Mouse (Mus musculus) forebrain, embryonic 14.5 days (tissue): ENCODE results near the gene St3gal6. TPM values are rescaled to one million over a fixed set of nuclear protein-coding genes. Genes with fewer than 3 reads are reported as not detected.

ENCODE experiments used
- ATAC-seq: fragments of 200-750 bp; cut with Nextera tagmentation; 2 replicates; pipeline ENCODE4 v1.8.0; 2017; ENCODE audit warnings: mild to moderate bottlenecking, moderate library complexity
- DNase-seq: peaks from one replicate; pipeline ENCODE4 v3.0.0-alpha.2; 2015; ENCODE audit warnings: low spot score
- H3K27ac ChIP-seq: fragments of 300-500 bp; sonication (generic); 2 replicates; pipeline ENCODE4 v1.5.1; 2014; ENCODE audit warnings: low read depth, mild to moderate bottlenecking, control low read depth, low read length, moderate library complexity
- H3K27me3 ChIP-seq: fragments of 300-500 bp; sonication (generic); replicated peaks from 2 replicates; pipeline ENCODE4 v1.6.1; 2014; ENCODE audit warnings: low read length, control low read depth, mixed read lengths; ENCODE audit not compliant: control insufficient read depth, insufficient read depth
- H3K36me3 ChIP-seq: fragments of 300-500 bp; sonication (generic); 2 replicates; pipeline ENCODE4 v1.6.1; 2014; ENCODE audit warnings: low read length, control low read depth; ENCODE audit not compliant: control insufficient read depth, insufficient read depth
- H3K4me1 ChIP-seq: fragments of 300-500 bp; sonication (generic); 2 replicates; pipeline ENCODE4 v1.6.1; 2014; ENCODE audit warnings: antibody characterized with exemption, low read length, control low read depth; ENCODE audit not compliant: control insufficient read depth, insufficient read depth
- H3K4me2 ChIP-seq: fragments of 300-500 bp; sonication (generic); 2 replicates; pipeline ENCODE4 v1.6.1; 2014; ENCODE audit warnings: mild to moderate bottlenecking, control low read depth, low read length
- H3K4me3 ChIP-seq: fragments of 300-500 bp; sonication (generic); 2 replicates; pipeline ENCODE4 v1.5.1; 2014; ENCODE audit warnings: low read depth, low read length, control low read depth
- H3K9ac ChIP-seq: fragments of 300-500 bp; sonication (generic); 2 replicates; pipeline ENCODE4 v1.6.1; 2014; ENCODE audit warnings: mild to moderate bottlenecking, low read length, control low read depth, moderate library complexity
- H3K9me3 ChIP-seq: fragments of 300-500 bp; sonication (generic); replicated peaks from 2 replicates; pipeline ENCODE4 v1.6.1; 2016; ENCODE audit warnings: low read length, control low read depth, mixed read lengths; ENCODE audit not compliant: control insufficient read depth
- whole genome bisulfite sequencing: fragments of 180-500 bp; shearing (Covaris S2); extraction: QIAGEN DNeasy Blood & Tissue Kit; methylation state at CpG from one replicate; pipeline ENCODE4 v1.1.7; 2014; 5-methylcytosine and 5-hydroxymethylcytosine counted together
- polyA plus RNA-seq: library from polyadenylated mRNA; unstranded; fragments of >200 nt; fragmentation: Nextera tagmentation; extraction: Ambion mirVana; gene quantifications from 2 replicates; pipeline ENCODE4 v1.2.1, GENCODE M21; 2014

Gene St3gal6
- polyA plus RNA-seq, 1 experiment from 2014 or later: 7.8 TPM

- ATAC-seq: no peak
- Histone ChIP-seq H3K9ac (no peak overlapping the region), H3K4me1 (no peaks in the 10 kb centered on the region), H3K9me3 (no peaks in the 10 kb centered on the region), H3K4me3 (no peak overlapping the region), H3K36me3 (no peaks in the 10 kb centered on the region), H3K27me3 (no peaks in the 10 kb centered on the region), H3K27ac (no peak overlapping the region), H3K4me2 (no peak overlapping the region)
- WGBS: 71% methylated on average over 2 of the region's 2 CpGs
- no peak for DNase-seq
Measured at GRCm38 (mm10) chr16:58539011-58539410, 15.0 kb upstream of the St3gal6 start.

- H3K4me3 ChIP-seq: no peak overlapping the region
- H3K27me3 ChIP-seq: no peaks in the 10 kb centered on the region
- H3K36me3 ChIP-seq: no peaks in the 10 kb centered on the region
- no peak overlapping the region for H3K9ac ChIP-seq
- no peak overlapping the region for H3K27ac ChIP-seq
- 94% methylated on average over 2 of the region's 2 CpGs for WGBS
- no peaks in the 10 kb centered on the region for H3K4me1 ChIP-seq
- DNase-seq: no peak
- H3K4me2 ChIP-seq: no peak overlapping the region
- H3K9me3 ChIP-seq: no peaks in the 10 kb centered on the region
- ATAC-seq: no peak
Measured at GRCm38 (mm10) chr16:58536076-58536475, 12.0 kb upstream of the St3gal6 start.

- Histone ChIP-seq H3K4me3 (no peak overlapping the region), H3K27ac (no peak overlapping the region), H3K9ac (no peak overlapping the region), H3K27me3 (no peaks in the 10 kb centered on the region), H3K4me1 (no peaks in the 10 kb centered on the region), H3K36me3 (no peaks in the 10 kb centered on the region), H3K9me3 (no peaks in the 10 kb centered on the region), H3K4me2 (no peak overlapping the region)
- WGBS: 48% methylated on average over 5 of the region's 5 CpGs
- DNase-seq: no peak
- ATAC-seq: no peak
Measured at GRCm38 (mm10) chr16:58535236-58535635, 11.2 kb upstream of the St3gal6 start.

- WGBS: 89% methylated on average over 7 of the region's 7 CpGs
- no peak overlapping the region for H3K4me3 ChIP-seq
- H3K36me3 ChIP-seq: no peaks in the 10 kb centered on the region
- ATAC-seq (no peak), DNase-seq (no peak)
- H3K27me3 ChIP-seq: no peaks in the 10 kb centered on the region
- H3K4me1 ChIP-seq: no peaks in the 10 kb centered on the region
- no peak overlapping the region for H3K4me2 ChIP-seq
- no peak overlapping the region for H3K9ac ChIP-seq
- H3K9me3 ChIP-seq: no peaks in the 10 kb centered on the region
- H3K27ac ChIP-seq: no peak overlapping the region
Measured at GRCm38 (mm10) chr16:58534245-58535142, 10.5 kb upstream of the St3gal6 start.

- Histone ChIP-seq H3K4me1 (no peaks in the 10 kb centered on the region), H3K27ac (no peak overlapping the region), H3K4me3 (no peak overlapping the region), H3K27me3 (no peaks in the 10 kb centered on the region), H3K9me3 (no peaks in the 10 kb centered on the region), H3K9ac (no peak overlapping the region), H3K36me3 (no peaks in the 10 kb centered on the region), H3K4me2 (no peak overlapping the region)
- DNase-seq (no peak), ATAC-seq (no peak)
- WGBS: 59% methylated on average over 5 of the region's 5 CpGs
Measured at GRCm38 (mm10) chr16:58533742-58534141, 9.7 kb upstream of the St3gal6 start.

GRCm38 (mm10) chr16:58533254-58533653 is 9.2 kb upstream of the St3gal6 start:
- WGBS: 70% methylated on average over 2 of the region's 2 CpGs
- DNase-seq: no peak

GRCm38 (mm10) chr16:58532511-58532910 is 8.5 kb upstream of the St3gal6 start:
- no peaks in the 10 kb centered on the region for H3K9me3 ChIP-seq
- ATAC-seq: no peak
- DNase-seq: no peak
- WGBS: 15% methylated on average over 3 of the region's 3 CpGs
- no peaks in the 10 kb centered on the region for H3K4me1 ChIP-seq
- no peak overlapping the region for H3K9ac ChIP-seq
- H3K4me2 ChIP-seq: no peak overlapping the region
- H3K36me3 ChIP-seq: no peaks in the 10 kb centered on the region
- H3K27ac ChIP-seq: no peak overlapping the region
- H3K27me3 ChIP-seq: no peaks in the 10 kb centered on the region
- no peak overlapping the region for H3K4me3 ChIP-seq

More at GRCm38 (mm10) chr16:58533254-58533653, 9.2 kb upstream of the St3gal6 start:
- Histone ChIP-seq H3K27ac (no peak overlapping the region), H3K27me3 (no peaks in the 10 kb centered on the region), H3K4me2 (no peak overlapping the region), H3K9me3 (no peaks in the 10 kb centered on the region), H3K36me3 (no peaks in the 10 kb centered on the region), H3K9ac (no peak overlapping the region), H3K4me3 (no peak overlapping the region), H3K4me1 (no peaks in the 10 kb centered on the region)
- ATAC-seq: no peak

GRCm38 (mm10) chr16:58527817-58528216 is 3.8 kb upstream of the St3gal6 start:
- ATAC-seq: no peak
- no peaks in the 10 kb centered on the region for H3K27me3 ChIP-seq
- H3K4me2 ChIP-seq: no peak overlapping the region

GRCm38 (mm10) chr16:58526729-58527128 is 2.7 kb upstream of the St3gal6 start:
- H3K9ac ChIP-seq: no peak overlapping the region
- 89% methylated on average over 6 of the region's 6 CpGs for WGBS
- no peak overlapping the region for H3K27ac ChIP-seq
- no peak overlapping the region for H3K4me3 ChIP-seq
- no peak overlapping the region for H3K4me2 ChIP-seq
- DNase-seq: no peak
- ATAC-seq: no peak
- 0 out of 2 replicates have a peak, but pooled peaks cover 3% of the 10 kb centered on the region for H3K9me3 ChIP-seq
- H3K27me3 ChIP-seq: no peaks in the 10 kb centered on the region
- H3K36me3 ChIP-seq: no peaks in the 10 kb centered on the region
- H3K4me1 ChIP-seq: no peaks in the 10 kb centered on the region; the same call in 1 of the 2 replicates

More at GRCm38 (mm10) chr16:58527817-58528216, 3.8 kb upstream of the St3gal6 start:
- H3K9me3 ChIP-seq: 0 out of 2 replicates have a peak, but pooled peaks cover 3% of the 10 kb centered on the region
- WGBS: 63% methylated on average over 5 of the region's 5 CpGs
- no peak overlapping the region for H3K4me3 ChIP-seq
- H3K36me3 ChIP-seq: no peaks in the 10 kb centered on the region
- no peak for DNase-seq
- no peaks in the 10 kb centered on the region for H3K4me1 ChIP-seq
- no peak overlapping the region for H3K27ac ChIP-seq
- no peak overlapping the region for H3K9ac ChIP-seq
